Mouse (Mus musculus) ES-E14 (cell line): ENCODE results near the gene Jund.

Experiments used
- CHD2 ChIP-seq: IDR thresholded peaks from 2 replicates; pipeline ENCODE4 v1.6.1; 2014; ENCODE audit warnings: mild to moderate bottlenecking, low read depth, low read length, inconsistent platforms
- HCFC1 ChIP-seq: IDR thresholded peaks from 2 replicates; pipeline ENCODE4 v1.6.1; 2012; ENCODE audit warnings: low read length, inconsistent platforms, borderline replicate concordance; ENCODE audit not compliant: insufficient read depth
- MAFK ChIP-seq: IDR thresholded peaks from 2 replicates; pipeline ENCODE4 v1.6.1; 2014; ENCODE audit warnings: mild to moderate bottlenecking, low read depth, low read length, inconsistent platforms; ENCODE audit not compliant: insufficient read depth
- ZC3H11A ChIP-seq: IDR thresholded peaks from 2 replicates; pipeline ENCODE4 v1.6.1; 2012; ENCODE audit warnings: low read depth, mild to moderate bottlenecking, inconsistent platforms, low read length, borderline replicate concordance
- ZNF384 ChIP-seq: IDR thresholded peaks from 2 replicates; pipeline ENCODE4 v1.6.1; 2012; ENCODE audit warnings: low read depth, low read length, inconsistent platforms

- no peak for TF ChIP-seq HCFC1
- no peak for TF ChIP-seq ZNF384
- TF ChIP-seq MAFK, result no peak
- TF ChIP-seq ZC3H11A, result no peak
- no peak for TF ChIP-seq CHD2
Observed at GRCm38 (mm10) chr8:70679404-70679803, 19.3 kb upstream of the Jund start.
